Mouse (Mus musculus) testis, adult 2 months (tissue): ENCODE data around the gene Lst1.

Experiments
- CTCF ChIP-seq: fragments of 200-500 bp; IDR thresholded peaks from 2 replicates; pipeline ENCODE4 v1.5.1; 2012; ENCODE audit warnings: low read depth, mild to moderate bottlenecking, inconsistent platforms, low read length, moderate library complexity; ENCODE audit not compliant: control insufficient read depth, insufficient read depth, insufficient replicate concordance
- POLR2A ChIP-seq: fragments of 200-500 bp; IDR thresholded peaks from 2 replicates; pipeline ENCODE4 v1.6.1; 2012; ENCODE audit warnings: low read depth, mild to moderate bottlenecking, inconsistent platforms, low read length, moderate library complexity; ENCODE audit not compliant: control insufficient read depth

DNA sequence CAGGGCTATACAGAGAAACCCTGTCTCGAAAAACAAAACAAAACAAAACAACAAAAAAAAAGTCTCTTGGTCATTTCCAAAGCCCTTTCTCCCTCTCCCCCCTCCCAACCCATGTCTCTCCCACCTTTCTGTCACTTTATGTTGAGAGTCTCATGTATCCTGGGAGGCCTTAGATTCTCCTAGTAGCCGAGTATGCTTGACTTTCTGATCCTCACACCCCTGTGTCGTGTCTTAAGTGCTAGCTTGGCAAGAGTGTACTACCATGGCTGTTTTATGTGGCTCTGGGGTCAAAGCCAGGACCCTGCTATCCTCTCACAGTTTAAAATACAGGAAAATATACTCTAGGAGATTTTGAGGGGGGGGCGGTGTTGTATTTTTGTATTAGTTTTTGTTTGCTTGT, 894 bp downstream of the Lst1 start:
- TF ChIP-seq CTCF (no peak), POLR2A (no peak)
